Mouse (Mus musculus) limb, embryonic 11.5 days (tissue): ENCODE results near the gene Ugt1a6b. TPM values are rescaled to one million over a fixed set of nuclear protein-coding genes. Genes with fewer than 3 reads are reported as not detected.
"Not testable (repeated sequence)": the region's sequence is repeated elsewhere in the genome, so short reads cannot be mapped to it uniquely, and the experiment has no call there.

Source experiments
- ATAC-seq: fragments of 200-750 bp; cut with Nextera tagmentation; 2 replicates; pipeline ENCODE4 v1.8.0; 2017; ENCODE audit warnings: low read depth; ENCODE audit not compliant: insufficient number of reproducible peaks, low FRiP score, low TSS enrichment
- DNase-seq: peaks from one replicate; pipeline ENCODE4 v3.0.0-alpha.2; 2015; ENCODE audit warnings: low spot score
- H3K27ac ChIP-seq: fragments of 300-500 bp; sonication (generic); replicated peaks from 2 replicates; pipeline ENCODE4 v1.5.1; 2014; ENCODE audit warnings: low read depth, mild to moderate bottlenecking, low read length
- H3K27me3 ChIP-seq: fragments of 300-500 bp; sonication (generic); 2 replicates; pipeline ENCODE4 v1.6.1; 2014; ENCODE audit warnings: mild to moderate bottlenecking, low read length, mixed read lengths; ENCODE audit not compliant: control insufficient read depth, insufficient read depth
- H3K36me3 ChIP-seq: fragments of 300-500 bp; sonication (generic); 2 replicates; pipeline ENCODE4 v1.6.1; 2014; ENCODE audit warnings: mild to moderate bottlenecking, low read length, moderate library complexity, mixed read lengths; ENCODE audit not compliant: control insufficient read depth, insufficient read depth
- H3K4me1 ChIP-seq: fragments of 300-500 bp; sonication (generic); 2 replicates; pipeline ENCODE4 v1.6.1; 2014; ENCODE audit warnings: low read length, mixed read lengths; ENCODE audit not compliant: control insufficient read depth, insufficient read depth
- H3K4me2 ChIP-seq: fragments of 300-500 bp; sonication (generic); 2 replicates; pipeline ENCODE4 v1.6.1; 2014; ENCODE audit warnings: low read depth, mild to moderate bottlenecking, moderate library complexity; ENCODE audit not compliant: severe bottlenecking
- H3K4me3 ChIP-seq: fragments of 300-500 bp; sonication (generic); 2 replicates; pipeline ENCODE4 v1.5.1; 2014; ENCODE audit warnings: low read depth, low read length
- H3K9ac ChIP-seq: fragments of 300-500 bp; sonication (generic); 2 replicates; pipeline ENCODE4 v1.6.1; 2014; ENCODE audit warnings: mild to moderate bottlenecking, low read length
- H3K9me3 ChIP-seq: fragments of 300-500 bp; sonication (generic); 2 replicates; pipeline ENCODE4 v1.6.1; 2016; ENCODE audit warnings: low read length; ENCODE audit not compliant: control insufficient read depth
- WGBS: fragments of 180-500 bp; shearing (Covaris S2); extraction: QIAGEN DNeasy Blood & Tissue Kit; methylation state at CpG from one replicate; pipeline ENCODE4 v1.1.7; 2014; 5-methylcytosine and 5-hydroxymethylcytosine counted together
- polyA plus RNA-seq: library from polyadenylated mRNA; unstranded; fragments of >200 nt; fragmentation: Nextera tagmentation; extraction: Ambion mirVana; gene quantifications from 2 replicates; pipeline ENCODE4 v1.2.1, GENCODE M21; 2014

The Ugt1a6b gene
- polyA plus RNA-seq, 1 experiment from 2014 or later: not detected

DNA sequence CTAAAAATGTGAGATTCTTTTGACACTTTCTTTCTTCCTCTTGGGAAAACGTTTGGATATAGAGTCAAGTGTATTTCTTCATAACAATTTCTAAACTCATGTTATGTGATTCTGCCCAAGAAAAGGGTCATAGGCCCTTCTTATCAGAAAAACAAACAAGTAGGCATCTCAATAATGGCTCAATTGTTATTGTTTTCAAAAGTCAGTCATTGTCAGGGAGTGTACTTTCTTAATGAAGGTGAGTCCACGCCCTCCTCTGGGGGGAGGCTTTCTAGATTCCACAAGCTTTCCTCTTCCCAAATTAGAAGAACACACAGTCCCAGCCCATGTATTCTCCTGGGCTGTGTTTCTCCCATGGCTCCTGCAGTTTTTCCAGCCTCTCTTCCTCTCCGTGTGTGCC is 15.5 kb upstream of the Ugt1a6b start, which contains the start of gene Ugt1a8:
Gene Ugt1a8 (plus strand): TSS at position 301 of the 400 bp plus-strand sequence.
- H3K36me3 ChIP-seq: no peaks in the 10 kb centered on the region
- H3K27me3 ChIP-seq: no peaks in the 10 kb centered on the region
- 79% methylated on average over 3 of the region's 3 CpGs for WGBS
- no peaks in the 10 kb centered on the region for H3K4me1 ChIP-seq
- no peak within 1 kb of the TSS for H3K27ac ChIP-seq
- H3K9ac ChIP-seq: no peak within 1 kb of the TSS
- no peak within 1 kb of the TSS for H3K4me2 ChIP-seq
- no peak for DNase-seq
- no peaks in the 10 kb centered on the region for H3K9me3 ChIP-seq
- ATAC-seq: no peak
- no peak within 1 kb of the TSS for H3K4me3 ChIP-seq

- DNase-seq (no peak), ATAC-seq (no peak)
- no peak overlapping the region for H3K4me2 ChIP-seq
- no peak overlapping the region for H3K9ac ChIP-seq
- H3K27me3 ChIP-seq: no peaks in the 10 kb centered on the region
- H3K4me3 ChIP-seq: no peak overlapping the region
- 0 out of 2 replicates have a peak, but pooled peaks cover 3% of the 10 kb centered on the region for H3K4me1 ChIP-seq
- no peak overlapping the region for H3K27ac ChIP-seq
- H3K36me3 ChIP-seq: no peaks in the 10 kb centered on the region
- H3K9me3 ChIP-seq: no peaks in the 10 kb centered on the region
Observed at GRCm38 (mm10) chr1:88092341-88092740, 10.7 kb upstream of the Ugt1a6b start.

DNA sequence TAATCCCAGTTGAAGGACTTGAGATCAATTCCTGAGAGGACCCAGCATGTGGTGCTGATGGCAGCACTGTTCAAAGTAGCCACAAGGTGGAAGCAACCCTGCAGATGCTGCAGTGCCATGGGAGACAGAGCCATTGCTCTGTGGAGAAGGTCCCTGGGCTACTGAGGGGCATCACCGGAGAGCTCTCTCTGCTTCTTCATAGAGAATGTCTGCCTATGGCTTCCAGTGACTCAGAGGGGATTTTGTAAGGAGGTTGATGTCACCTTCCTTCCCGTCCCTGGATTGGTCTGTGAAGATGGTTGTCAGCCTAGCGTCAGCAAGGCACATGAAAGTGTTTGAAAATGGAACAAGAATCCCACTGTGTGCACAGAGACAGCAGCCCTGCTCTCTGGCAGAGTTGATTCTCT is 8.8 kb upstream of the Ugt1a6b start:
- not testable (repeated sequence) for H3K27me3 ChIP-seq, H3K36me3 ChIP-seq, H3K27ac ChIP-seq, ATAC-seq, H3K9ac ChIP-seq, H3K4me1 ChIP-seq, H3K9me3 ChIP-seq, H3K4me3 ChIP-seq, H3K4me2 ChIP-seq
- WGBS: 78% methylated on average over 3 of the region's 3 CpGs
- peak; percentile 23 for DNase-seq

GRCm38 (mm10) chr1:88094941-88095492 is 8.0 kb upstream of the Ugt1a6b start, which contains the start of gene Ugt1a7c:
Ugt1a7c (plus strand) TSS chr1:88095062.
- H3K4me2 ChIP-seq: peak within 1 kb of the TSS; percentile 20; the same call in 1 of the 2 replicates
- H3K9me3 ChIP-seq: no peaks in the 10 kb centered on the region
- H3K4me3 ChIP-seq: no peak within 1 kb of the TSS
- H3K27me3 ChIP-seq: no peaks in the 10 kb centered on the region
- peak within 1 kb of the TSS; percentile 43 for H3K9ac ChIP-seq
- ATAC-seq: no peak
- H3K27ac ChIP-seq: peak within 1 kb of the TSS; percentile 52; the same call in 1 of the 2 replicates
- WGBS: 21% methylated on average over 10 of the region's 10 CpGs
- no peaks in the 10 kb centered on the region for H3K36me3 ChIP-seq
- DNase-seq: peak; percentile 55
- 0 out of 2 replicates have a peak, but pooled peaks cover 3% of the 10 kb centered on the region for H3K4me1 ChIP-seq

- not testable (repeated sequence) for H3K36me3 ChIP-seq, H3K4me2 ChIP-seq, H3K4me1 ChIP-seq, H3K9me3 ChIP-seq, ATAC-seq, H3K27me3 ChIP-seq, H3K9ac ChIP-seq, DNase-seq, H3K4me3 ChIP-seq, H3K27ac ChIP-seq
- 95% methylated on average over 3 of the region's 3 CpGs for WGBS
Observed at GRCm38 (mm10) chr1:88098546-88098945, 4.5 kb upstream of the Ugt1a6b start.

DNA sequence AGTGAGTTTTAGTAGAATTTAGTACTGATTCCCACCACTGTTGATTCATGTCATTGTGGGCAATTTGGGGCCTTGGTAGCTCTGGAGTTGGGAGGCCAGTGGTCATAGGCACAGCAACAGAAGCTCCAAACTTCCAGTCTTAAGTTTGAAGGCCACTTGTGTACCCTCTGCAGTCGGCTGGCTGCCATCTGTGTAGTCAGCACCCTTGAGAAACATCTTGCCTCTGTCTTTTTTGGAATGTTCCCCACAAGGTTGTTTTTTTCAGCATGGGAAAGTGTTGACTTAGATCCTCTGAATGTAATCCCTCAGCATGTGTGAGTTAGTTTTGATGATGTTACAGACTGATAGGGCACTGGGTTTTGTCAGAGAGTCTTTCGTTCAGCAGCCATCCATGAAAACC is 3.4 kb upstream of the Ugt1a6b start:
- H3K4me3 ChIP-seq, H3K9me3 ChIP-seq, H3K27me3 ChIP-seq, H3K4me2 ChIP-seq, ATAC-seq, H3K4me1 ChIP-seq, H3K27ac ChIP-seq, DNase-seq, H3K9ac ChIP-seq, H3K36me3 ChIP-seq: not testable (repeated sequence)
- 80% methylated on average over 2 of the region's 2 CpGs for WGBS

- 77% methylated on average over 4 of the region's 5 CpGs for WGBS
- not testable (repeated sequence) for H3K4me2 ChIP-seq, H3K4me1 ChIP-seq, H3K27ac ChIP-seq, ATAC-seq, H3K9me3 ChIP-seq, H3K27me3 ChIP-seq, H3K36me3 ChIP-seq, H3K4me3 ChIP-seq, H3K9ac ChIP-seq, DNase-seq
Observed at GRCm38 (mm10) chr1:88103697-88104468, 831 bp downstream of the Ugt1a6b start.

DNA sequence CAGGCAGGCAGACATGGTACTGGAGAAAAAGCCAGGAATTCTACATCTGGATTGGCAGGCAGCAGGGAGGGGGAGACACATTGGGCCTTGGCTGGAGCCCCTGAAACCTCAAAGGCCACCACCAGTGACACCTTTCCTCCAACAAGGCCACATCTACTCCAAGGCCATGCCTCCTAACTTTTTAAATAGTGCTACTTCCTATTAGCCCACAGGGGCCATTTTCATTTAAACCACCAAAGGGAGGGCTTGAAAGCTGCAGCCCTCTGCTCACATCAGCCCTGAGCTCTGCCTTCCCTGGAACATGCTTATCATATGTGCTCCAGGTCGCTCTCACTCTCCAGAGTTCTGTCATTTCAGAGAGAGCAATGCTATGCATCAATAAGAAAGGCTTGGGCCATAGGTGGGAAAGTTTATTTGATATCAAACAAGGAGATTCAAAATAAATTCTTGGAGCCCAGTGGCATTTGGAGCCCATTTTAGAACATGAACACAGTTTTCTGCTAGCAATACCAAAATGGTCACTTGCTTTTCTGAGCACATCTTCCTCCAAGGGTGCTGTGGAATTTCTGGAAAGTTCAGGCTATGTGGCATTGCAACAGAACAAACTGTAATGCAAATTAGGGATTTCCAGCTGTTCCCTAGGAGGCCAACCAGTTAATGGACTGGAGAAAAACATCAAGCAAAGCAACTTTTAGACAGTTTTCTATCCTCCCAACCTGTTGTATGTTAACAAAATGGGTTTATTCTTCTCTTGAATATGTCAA is 1.8 kb downstream of the Ugt1a6b start:
- Histone ChIP-seq H3K4me1 (no peaks in the 10 kb centered on the region), H3K27me3 (no peaks in the 10 kb centered on the region), H3K4me2 (no peak overlapping the region), H3K27ac (no peak overlapping the region), H3K4me3 (no peak overlapping the region), H3K36me3 (no peaks in the 10 kb centered on the region), H3K9ac (no peak overlapping the region), H3K9me3 (no peaks in the 10 kb centered on the region)
- ATAC-seq: no peak
- DNase-seq: no peak
- WGBS: 93% methylated on average over 1 of the region's 1 CpGs
